Mouse (Mus musculus) retina, embryonic 14.5 days (tissue): ENCODE data around the gene Kcnip1.

Source experiments
- DNase-seq: peaks from one replicate; pipeline ENCODE4 v3.0.0-alpha.2; 2015; ENCODE audit warnings: low spot score

Gene Kcnip1

DNA sequence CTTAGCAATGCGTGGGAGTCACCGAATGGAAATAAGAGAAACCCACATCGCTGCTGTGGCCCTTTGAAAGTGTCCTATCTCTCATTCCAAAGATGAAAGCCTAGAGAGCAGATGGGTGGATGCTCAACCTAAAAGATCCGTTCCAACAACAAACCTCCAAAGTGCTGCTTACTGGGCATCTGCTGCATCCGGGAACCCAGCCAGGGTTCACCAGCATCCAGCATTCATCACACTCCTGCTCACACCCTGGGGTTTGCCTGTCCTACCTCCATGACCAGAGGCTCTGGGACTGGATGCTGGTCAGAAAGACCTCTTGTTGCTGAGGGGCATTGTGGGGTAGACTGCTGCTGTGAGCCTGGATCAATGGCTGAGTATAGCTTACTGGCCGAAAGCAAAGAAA, 241.4 kb downstream of the Kcnip1 start:
- DNase-seq: no peak

DNA sequence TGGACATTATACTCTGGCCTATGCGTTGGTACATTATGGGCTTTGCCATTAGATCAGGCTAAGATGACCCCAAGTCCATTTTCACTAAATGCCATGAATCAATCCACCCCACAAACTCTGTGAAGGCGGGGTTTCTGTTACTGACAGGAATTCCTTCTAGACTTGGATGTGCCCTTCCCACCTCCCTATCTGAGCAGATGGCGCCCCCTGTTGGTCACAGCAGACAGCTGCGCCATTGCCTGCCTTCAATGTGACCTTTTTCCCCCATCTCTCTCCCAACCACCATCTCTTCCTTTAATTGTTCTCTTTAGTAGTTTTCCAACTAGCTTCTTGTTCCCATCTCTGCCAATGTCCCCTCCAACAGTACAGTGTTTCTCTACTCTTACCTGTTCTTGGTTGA, 243.0 kb downstream of the Kcnip1 start:
- no peak for DNase-seq

DNA sequence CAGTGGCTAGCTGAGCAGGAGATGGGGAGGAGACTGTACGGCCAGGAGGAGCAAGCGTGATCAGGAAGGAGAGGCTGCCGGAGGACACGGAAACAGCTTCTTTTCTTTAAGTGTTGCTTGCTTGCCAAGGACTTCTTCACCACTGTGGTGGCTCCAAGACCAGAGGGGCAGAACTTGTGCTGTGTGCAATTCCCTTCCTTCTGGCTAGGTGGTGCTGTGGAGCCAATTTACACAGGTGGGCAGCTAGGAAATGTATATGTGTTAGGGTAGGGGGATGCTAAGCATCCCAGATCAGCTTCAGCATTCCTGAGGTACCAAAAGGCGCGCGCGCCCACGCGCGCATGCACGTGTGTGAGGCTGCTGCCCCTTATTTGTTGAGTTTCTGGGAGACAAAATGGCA, 243.5 kb downstream of the Kcnip1 start:
- no peak for DNase-seq

DNA sequence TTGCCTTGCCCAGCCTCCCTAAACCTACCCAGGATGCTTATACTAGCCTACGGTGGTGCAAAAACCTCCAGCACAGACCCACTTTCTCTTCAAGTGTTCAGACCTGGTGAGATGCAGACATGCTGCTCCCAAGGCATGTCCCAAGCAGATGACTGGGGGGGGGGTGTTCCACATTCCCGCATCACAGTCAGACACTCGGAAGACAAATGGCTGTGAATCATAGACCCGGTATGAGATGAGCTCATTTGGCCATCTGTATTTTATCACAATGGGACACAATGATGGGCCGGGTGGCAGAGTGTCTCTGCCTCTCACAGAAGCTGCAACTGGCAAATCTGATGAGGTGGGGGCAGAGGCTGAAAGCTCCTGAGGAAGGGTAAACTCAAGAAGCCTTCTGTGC, 244.2 kb downstream of the Kcnip1 start:
- DNase-seq: no peak

DNA sequence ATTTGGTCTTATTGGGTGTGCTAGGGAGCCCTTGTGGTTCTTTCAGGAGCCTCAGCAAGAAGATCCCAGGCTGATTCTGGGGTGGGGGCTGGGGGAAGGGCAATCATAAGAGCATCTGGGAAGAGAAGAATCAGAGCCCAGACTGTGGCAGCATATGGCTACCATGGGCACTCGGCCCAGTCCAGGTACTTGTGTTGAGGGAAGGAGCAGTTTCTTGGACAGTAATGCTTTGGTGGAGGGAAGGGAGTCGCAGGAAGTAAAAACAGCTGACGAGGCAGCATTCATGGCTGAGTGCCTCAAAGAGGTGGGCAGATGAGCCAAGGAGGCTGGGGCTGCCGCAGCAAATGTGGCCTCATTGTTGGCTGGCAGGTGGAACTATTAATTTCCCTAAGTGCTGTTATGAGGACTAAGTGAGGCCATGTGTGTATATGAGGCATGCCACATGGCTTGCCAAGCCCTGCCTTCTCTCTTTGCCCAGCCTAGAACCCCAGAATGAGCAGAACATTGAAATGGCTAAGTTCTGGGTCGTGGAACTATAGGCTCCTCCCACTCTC, 245.5 kb downstream of the Kcnip1 start:
- no peak for DNase-seq

DNA sequence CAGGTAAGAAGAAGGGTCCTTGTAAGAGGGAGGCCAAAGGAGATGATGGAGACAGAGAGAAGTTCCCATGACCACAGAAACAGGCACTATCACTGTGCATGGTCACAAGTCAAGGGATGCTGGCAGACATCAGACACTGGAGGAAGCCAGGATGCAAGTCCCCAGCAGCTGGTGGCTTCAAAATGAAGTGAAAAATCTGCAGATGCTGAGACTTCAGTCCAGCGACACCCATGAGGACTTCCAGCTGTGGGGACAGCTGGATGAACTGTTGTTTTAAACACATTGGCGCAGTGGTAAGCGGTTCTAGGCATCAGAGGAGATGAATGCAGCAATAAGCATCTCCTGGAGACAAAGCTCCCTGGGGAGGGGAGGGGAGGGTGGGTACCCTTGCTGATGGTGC, 246.6 kb downstream of the Kcnip1 start:
- no peak for DNase-seq

DNA sequence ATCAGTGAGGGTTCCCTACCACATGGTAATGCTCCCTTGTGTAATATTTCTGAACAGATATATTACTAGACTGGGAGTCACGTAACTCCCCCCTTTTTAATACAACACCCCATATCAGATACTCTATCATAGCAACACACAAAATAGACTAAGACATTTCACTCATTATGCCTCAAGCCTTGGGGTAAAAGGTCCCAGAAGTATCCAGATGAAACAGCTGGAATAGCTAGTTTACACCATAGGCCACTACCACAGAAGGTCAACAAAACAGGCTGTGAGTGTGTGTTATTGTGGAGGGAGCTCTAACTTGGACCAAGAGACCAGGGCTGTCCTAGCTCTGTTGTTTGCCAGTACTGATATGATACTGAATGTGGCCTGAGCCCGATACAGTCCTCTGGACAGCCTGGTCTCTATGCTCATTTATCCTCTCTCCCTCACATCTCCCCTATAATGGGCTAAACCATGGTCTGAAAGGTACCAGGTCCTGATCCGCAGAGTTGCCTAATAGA, 247.1 kb downstream of the Kcnip1 start:
- DNase-seq: no peak

DNA sequence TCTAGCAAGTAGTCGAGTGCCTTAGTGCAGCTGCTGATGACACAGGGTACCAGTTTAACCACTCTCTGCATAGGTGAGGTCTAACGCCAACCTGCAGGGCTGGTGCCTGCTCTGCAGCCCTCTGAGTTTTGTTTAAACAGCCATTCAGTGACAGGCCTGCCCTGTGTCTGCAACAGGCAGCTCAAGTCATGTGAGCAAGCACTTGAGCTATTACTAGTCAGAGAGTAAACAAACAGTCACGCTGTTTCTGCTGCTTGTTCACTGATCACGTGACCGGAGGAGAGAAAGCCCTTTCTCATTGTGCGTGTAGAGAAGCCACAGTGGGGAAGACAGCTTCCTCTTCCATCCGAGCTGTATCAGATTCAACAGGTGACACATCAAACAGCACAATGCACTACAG, 248.5 kb downstream of the Kcnip1 start:
- DNase-seq: no peak

DNA sequence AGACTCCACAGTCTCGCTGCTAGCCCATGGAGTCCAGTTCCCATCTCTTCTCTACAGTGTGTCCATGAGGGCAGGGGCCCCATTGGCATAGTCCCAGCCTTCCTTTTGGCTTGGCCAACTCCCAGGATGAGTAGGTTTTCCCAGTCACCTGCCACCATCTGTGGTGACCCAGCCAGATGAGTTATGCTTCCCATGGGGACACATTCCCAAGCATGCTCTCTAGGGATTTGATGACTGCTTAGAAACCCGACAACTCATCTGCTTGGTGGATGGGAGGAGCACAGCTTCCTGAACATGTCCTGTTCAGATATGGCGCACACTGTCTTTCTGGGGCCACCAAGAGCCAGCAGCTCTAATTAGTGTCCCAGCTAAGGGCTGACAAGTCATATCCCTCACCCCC, 252.8 kb downstream of the Kcnip1 start:
- DNase-seq: no peak

DNA sequence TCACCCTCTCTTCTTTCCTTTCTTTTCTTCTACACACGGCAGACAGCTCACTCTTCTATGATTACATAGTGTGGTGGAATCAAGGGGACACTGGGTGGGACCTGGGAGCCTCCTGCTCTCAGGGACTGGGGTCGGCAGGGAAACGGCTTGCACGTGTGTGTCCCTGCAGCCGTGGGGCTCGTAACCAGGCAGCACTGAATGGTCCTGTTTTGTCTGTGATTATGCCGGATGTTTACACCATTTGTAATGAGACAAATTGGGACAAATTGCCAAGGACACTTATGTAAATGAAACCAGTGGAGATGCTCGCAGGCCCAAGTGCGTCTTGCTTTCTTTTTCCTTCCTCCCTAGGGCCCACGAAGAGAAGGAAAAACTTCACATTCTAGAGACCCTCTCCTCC, 256.5 kb downstream of the Kcnip1 start:
- no peak for DNase-seq

DNA sequence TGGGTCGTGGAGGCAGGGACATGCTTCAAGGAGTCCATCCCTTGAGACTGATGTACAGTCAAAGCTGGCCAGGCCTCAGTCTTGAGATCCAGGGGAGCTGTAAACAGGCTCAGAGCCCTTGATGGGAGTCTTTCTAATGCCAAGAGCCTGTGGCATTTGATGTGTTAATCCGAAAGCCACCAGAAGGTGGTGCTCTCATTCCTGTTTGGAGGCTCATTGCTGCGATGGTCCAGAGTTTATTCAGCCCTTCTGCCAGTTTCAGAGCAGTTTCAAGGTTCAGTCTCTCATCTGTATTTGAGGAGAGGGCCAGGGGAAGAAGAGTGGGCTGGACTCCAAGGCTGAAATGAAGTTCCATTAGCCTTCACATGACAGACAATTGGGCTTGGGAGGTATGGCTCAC, 259.7 kb downstream of the Kcnip1 start:
- peak; percentile 91 for DNase-seq

DNA sequence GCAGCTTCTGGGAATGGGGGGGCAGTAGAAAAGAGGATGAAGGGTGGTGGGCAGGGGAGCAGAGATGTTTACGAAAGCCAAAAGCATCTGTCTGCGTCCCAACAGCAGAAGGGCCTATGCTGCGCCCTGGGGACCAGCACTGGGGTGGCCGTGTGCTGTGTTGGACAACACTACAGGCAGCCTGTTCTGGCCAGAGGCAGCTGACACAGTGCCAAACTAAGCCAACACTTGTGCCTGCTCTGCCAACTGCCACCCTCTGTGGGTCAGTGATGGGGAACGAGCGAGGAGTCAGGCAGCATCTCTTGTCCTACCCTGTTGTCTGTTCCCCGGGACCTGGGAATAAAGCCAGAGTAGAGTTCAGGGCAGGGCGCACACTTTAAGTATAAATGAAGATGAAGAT, 260.6 kb downstream of the Kcnip1 start:
- no peak for DNase-seq

DNA sequence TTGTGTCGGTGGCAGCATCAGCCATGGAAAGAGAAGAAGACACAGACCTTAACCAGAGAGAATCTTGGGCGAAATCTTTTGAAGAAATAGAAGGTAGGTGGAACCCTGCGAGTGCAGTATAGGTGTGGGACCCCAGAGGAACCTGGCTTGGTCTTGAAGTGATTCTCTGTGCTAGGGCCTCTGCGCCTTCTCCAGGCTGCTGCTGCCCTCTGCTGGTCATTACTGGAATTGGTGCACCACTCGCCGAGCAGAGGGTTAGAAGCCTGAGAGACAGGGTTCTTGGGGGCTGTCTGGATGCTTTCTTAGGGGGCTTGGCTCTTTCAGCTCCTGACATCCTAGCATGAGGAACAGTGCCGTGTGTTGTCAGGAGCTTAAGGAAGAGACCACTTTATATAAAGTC, 271.7 kb downstream of the Kcnip1 start:
- peak; percentile 83 for DNase-seq

DNA sequence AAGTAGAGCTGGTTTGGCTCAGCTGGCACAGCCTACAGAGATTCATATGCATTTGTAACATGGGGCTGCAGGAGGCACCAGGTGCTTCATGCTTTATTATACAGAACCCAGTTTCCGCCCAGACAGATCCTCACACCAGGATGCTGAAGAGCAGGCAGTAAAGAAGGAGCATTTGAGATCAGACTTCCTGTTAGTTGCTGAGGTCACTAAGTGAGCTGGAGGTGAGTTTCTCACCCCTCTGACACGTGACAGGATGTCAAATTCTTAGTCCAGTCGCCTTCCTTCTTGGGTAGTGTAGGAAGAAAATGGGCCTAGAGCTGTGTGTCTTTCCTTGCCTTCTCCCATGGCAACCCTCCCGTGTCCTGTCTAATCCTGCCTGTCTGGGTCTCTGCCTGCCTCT, 286.2 kb downstream of the Kcnip1 start:
- DNase-seq: no peak

DNA sequence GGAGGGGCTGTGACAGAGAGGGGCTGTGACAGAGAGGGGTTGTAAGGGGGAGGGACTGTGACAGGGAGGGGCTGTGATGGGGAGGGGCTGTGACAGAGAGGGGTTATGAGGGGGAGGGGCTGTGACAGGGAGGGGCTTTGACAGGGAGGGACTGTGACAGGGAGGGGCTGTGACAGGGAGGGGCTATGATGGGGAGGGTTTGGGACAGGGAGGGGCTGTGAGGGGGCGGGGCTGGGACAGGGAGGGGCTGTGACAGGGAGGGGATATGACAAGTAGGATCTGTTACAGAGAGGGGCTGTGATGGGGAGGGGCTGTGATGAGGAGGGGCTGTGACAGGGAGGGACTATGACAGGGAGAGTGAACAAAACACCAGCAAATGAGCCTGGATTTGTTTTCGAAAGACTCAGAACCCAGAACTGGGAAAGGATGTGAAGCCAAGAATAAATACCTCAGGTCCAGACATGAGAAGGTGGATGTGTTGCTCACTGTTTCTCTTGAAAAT, 290.9 kb downstream of the Kcnip1 start:
- no peak for DNase-seq

DNA sequence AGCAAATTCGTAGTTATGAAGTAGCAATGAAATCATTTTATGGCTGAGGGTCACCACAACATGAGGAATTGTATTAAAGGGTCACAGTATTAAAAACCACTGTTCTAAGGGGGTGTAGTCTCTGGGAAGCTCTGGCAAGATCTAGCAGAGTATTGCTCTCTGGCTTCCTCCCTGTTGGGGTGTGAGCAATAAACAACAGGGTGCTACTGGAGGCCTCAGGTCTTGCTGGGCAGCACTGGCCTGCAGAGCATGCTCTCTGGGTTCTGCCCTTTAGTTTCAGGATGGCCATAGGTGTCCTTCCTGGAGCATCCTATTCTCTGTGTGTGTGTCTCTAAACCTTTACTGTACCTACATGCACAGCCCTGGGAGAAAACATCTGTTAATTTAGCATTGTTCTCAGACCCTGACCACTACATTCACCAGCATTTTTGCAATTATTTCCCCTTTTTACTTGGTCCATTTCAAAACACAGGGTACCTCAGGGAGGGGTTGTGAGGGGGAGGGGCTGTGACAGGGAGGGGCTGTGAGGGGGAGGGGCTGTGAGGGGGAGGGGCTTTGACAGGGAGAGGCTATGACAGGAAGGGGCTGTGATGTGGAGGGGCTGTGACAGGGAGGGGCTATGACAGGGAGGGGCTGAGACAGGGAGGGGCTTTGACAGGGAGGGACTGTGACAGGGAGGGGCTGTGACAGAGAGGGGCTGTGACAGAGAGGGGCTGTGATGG, 291.6 kb downstream of the Kcnip1 start:
- no peak for DNase-seq

DNA sequence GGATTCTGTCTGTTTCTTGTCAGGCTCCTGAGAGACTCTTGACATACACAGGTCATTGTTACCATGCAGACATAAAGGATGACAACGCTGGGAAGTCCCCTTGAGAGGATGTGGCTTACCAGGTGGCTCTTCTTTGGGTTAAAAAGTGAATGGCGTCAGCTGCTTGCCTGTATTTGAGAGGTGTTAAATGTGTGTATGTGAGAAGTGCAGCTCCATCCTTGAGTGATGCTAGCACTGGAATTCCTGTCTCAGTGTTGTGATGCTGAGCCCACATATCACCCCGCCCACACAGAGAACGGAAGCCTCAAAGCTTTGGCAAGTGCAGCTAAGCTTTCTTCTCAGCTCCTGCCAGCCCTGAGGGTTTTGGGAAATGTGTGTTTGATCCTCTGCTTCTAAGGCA, 292.2 kb downstream of the Kcnip1 start:
- DNase-seq: no peak

DNA sequence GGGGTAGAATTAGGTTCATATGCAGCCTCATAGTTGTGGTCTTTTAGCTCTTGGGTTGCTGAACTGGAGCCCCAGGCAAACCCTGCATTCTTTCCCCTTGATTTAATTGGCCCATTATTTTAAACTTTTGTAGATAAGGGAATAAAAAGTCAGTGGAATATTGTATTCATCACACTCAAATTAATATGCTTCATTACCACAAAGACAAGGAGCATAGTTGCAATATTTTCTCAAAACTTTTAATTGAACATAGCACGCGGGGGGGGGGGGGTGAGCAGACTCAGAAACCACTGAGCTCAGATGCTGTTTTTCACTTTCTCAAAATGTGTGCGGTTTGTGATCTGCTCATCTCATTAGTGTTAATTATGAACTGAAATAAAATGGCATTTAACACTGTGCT, 302.8 kb downstream of the Kcnip1 start:
- DNase-seq: no peak

DNA sequence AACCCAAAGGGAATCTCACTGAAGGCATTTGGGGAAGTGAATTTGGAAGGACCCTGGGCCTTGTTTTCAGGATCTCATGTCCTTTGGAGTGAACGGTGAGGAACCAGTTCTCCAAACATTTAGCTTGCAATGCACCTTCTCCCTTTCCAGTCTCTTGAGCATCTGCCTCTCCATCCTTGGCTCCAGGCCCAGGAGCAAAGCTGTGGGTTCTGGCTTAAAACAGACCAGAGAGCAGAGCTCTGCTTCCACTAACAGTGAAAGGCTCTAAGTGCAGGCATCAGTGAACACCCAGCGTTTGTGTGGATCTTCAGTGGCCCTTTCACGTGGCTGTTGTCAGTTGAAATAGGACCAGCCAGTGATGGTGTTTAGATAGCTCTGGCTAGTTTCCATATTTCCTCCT, 307.0 kb downstream of the Kcnip1 start:
- DNase-seq: no peak

DNA sequence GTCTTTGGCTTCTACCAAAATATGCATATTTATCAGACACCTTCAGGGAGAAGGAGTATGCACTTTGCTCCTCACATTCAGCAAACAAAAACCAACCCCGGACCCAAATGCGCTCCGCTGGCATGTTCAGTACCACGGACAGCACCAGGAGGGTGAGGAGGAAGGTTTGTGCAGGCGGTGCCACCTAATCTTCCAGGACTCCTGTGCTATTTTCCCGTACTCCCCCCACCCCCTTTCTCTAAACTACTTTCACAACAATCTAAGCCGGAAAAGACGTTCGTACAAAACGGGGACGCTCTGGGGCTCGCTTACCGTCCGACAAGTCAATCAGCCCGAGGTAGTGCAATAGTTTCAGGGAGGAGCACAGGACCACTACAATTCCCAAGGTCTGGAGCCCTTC, 312.8 kb downstream of the Kcnip1 start:
- peak; percentile 75 for DNase-seq

DNA sequence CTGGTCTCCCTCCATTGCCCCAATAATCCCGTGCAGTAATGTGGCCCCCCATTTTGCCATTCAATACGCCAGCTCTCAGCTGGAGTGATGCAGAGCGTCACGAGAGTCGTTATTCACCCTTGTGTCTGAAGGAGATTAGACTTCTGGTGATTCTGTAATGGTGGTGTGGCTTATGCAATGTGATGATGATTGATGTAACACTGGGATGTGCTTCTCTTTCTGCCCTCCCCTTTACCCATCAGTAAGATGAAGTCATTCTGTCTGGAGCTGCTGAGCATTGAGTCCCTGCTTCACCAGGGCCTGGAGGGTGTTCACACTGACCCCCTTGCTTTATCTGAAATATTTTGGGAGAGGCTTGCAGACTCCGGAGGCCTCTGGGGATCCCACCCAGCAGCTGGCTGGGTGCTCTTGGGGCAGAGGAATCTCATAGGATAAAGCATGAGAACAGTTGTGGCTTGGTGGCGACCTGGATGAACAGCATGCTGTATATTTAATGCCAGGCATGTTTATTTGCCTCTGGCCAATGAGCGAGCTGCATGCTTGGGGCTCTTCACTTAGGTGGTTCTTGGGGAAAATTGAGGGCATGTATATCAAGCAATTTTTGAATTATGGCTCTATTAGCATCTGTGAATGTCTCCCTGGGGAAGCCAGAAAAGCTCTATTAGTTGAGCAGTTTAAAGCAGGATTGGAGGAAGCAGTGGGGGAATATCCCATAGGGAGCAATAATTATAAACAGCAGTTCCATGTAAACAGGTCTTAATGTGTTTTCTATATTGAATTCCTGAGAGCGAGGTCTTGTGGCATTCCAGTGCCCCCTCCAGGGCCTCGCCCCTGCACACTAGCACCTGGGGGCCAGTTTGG, 322.6 kb downstream of the Kcnip1 start:
- DNase-seq: no peak

DNA sequence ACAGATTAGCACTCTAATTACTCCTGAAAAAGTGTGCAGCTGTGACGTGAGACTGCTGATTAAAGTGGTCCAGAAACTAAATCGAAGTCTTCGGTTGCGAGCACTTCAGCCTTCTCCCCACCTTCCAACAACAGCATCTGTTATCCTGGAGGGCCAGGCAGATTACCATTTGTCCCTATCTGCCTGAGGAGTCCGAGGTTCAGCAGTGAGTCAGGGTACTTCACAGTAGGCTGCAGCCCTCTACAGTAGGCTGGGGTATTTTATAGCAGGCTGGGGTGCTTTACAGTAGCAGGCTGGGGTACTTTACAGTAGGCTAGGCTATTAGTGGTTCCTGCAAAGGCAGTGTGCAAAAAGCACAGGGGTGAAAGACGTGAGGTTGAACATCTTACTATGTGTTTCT, 324.6 kb downstream of the Kcnip1 start:
- DNase-seq: no peak

DNA sequence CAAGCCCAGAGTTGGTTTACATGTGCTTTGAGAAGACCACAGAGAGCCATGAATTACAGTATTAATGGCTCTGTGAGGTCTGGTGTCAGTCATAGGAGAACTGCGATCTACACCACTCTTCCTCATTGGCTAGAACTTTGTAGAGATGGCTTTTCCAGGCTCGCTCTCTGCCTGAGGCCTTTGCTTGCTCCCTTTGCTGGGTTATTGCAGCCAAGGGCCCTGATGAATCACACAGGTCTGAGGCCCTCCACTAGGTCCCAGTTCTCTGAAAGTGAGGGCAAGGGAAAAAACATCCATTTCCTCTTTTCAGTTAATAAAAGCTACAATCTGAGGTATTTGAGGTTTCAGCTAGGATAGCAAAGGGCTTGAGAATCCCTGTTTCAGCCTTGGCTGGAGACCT, 329.4 kb downstream of the Kcnip1 start:
- no peak for DNase-seq
